Mouse (Mus musculus) midbrain, embryonic 11.5 days (tissue): ENCODE results near the gene Sft2d2. TPM values are rescaled to one million over a fixed set of nuclear protein-coding genes. Genes with fewer than 3 reads are reported as not detected.

Experiments
- ATAC-seq: fragments of 200-750 bp; cut with Nextera tagmentation; 2 replicates; pipeline ENCODE4 v1.8.0; 2017; ENCODE audit warnings: moderate TSS enrichment, moderate library complexity; ENCODE audit not compliant: low FRiP score
- DNase-seq: peaks from one replicate; pipeline ENCODE4 v3.0.0; 2015; ENCODE audit warnings: low spot score; ENCODE audit errors: missing footprints
- H3K27ac ChIP-seq: fragments of 300-500 bp; sonication (generic); 2 replicates; pipeline ENCODE4 v1.5.1; 2014; ENCODE audit warnings: low read depth, low read length
- H3K27me3 ChIP-seq: fragments of 300-500 bp; sonication (generic); 2 replicates; pipeline ENCODE4 v1.6.1; 2014; ENCODE audit warnings: mild to moderate bottlenecking, low read length, moderate library complexity, mixed read lengths; ENCODE audit not compliant: control insufficient read depth, insufficient read depth
- H3K36me3 ChIP-seq: fragments of 300-500 bp; sonication (generic); 2 replicates; pipeline ENCODE4 v1.6.1; 2014; ENCODE audit warnings: mild to moderate bottlenecking, low read length, moderate library complexity, mixed read lengths; ENCODE audit not compliant: control insufficient read depth, insufficient read depth
- H3K4me1 ChIP-seq: fragments of 300-500 bp; sonication (generic); 2 replicates; pipeline ENCODE4 v1.6.1; 2014; ENCODE audit warnings: low read length; ENCODE audit not compliant: control insufficient read depth, insufficient read depth
- H3K4me2 ChIP-seq: fragments of 300-500 bp; sonication (generic); 2 replicates; pipeline ENCODE4 v1.6.1; 2014; ENCODE audit warnings: mild to moderate bottlenecking, moderate library complexity
- H3K4me3 ChIP-seq: fragments of 300-500 bp; sonication (generic); 2 replicates; pipeline ENCODE4 v1.5.1; 2014; ENCODE audit warnings: low read depth, low read length
- H3K9ac ChIP-seq: fragments of 300-500 bp; sonication (generic); 2 replicates; pipeline ENCODE4 v1.6.1; 2014; ENCODE audit warnings: low read length
- H3K9me3 ChIP-seq: fragments of 300-500 bp; sonication (generic); 2 replicates; pipeline ENCODE4 v1.6.1; 2016; ENCODE audit warnings: low read length; ENCODE audit not compliant: control insufficient read depth
- WGBS: fragments of 180-500 bp; shearing (Covaris S2); extraction: QIAGEN DNeasy Blood & Tissue Kit; methylation state at CpG from one replicate; pipeline ENCODE4 v1.1.7; 2014; 5-methylcytosine and 5-hydroxymethylcytosine counted together
- polyA plus RNA-seq: library from polyadenylated mRNA; unstranded; fragments of >200 nt; fragmentation: Nextera tagmentation; extraction: Ambion mirVana; gene quantifications from 2 replicates; pipeline ENCODE4 v1.2.1, GENCODE M21; 2014

Sft2d2 gene
- polyA plus RNA-seq, 1 experiment from 2014 or later = 9.1 TPM

DNA sequence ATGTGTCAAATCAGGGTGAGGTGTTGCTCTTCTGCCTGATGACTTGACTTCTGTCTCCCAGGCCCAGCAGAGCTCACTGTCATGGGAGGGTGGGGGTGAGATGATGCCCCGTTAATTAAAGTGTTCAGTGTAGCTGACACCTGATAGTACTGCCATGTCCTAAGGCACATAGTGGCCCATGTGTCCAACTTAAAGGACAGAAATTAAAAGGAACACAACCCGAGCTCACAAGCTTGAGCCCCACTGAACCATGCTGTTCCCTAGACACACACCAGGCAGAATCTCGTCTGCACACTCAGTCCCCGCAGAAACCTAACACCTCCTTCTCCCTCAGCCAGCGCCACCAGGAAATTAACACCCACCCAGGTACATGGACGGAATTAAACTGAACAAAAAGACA lies 29.3 kb downstream of the Sft2d2 start:
- no peaks in the 10 kb centered on the region for H3K4me1 ChIP-seq
- no peaks in the 10 kb centered on the region for H3K9me3 ChIP-seq
- no peak overlapping the region for H3K9ac ChIP-seq
- H3K27me3 ChIP-seq = no peaks in the 10 kb centered on the region
- H3K36me3 ChIP-seq = no peaks in the 10 kb centered on the region
- WGBS = 77% methylated on average over 6 of the region's 6 CpGs
- no peak overlapping the region for H3K4me3 ChIP-seq
- H3K4me2 ChIP-seq = no peak overlapping the region
- no peak overlapping the region for H3K27ac ChIP-seq
- no peak for ATAC-seq
- peak; percentile 10 for DNase-seq

DNA sequence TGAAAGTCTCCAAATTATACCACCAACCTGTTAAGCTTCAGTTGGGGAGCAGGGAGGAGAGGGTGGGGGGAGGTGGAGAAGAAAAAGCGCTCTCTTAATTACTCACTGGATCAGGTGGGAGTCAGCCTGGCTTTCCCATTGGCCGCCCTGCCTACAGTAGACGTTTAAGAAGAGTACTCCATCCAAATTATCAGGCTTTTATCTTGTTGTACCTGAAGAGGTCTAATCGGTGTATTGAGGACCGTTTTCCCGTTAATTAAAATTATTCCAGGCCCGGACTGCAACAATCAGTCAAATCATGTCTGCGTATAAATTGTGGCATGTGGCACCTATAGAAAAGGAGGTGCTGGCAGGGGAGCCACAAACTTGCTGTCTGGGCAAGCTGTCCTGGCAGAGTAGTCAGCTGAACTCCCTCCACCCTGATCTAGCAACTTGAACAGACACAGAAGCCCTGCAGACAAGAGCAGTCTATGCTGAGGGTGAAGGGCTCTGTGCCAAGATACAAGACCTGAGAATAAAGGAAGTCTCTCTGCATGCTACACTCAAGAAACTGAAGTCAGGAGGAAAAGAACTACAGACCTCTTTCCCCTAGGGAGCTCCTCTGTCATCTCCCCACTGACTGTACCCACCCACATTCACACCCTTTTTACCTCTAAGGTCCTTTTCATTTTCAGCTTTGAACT lies 33.4 kb downstream of the Sft2d2 start, which contains the start of gene Tbx19:
Tbx19 (minus strand) TSS at position 51 of the 683 bp plus-strand sequence.
- DNase-seq (peak; percentile 47), ATAC-seq (no peak)
- no peaks in the 10 kb centered on the region for H3K4me1 ChIP-seq
- no peak within 1 kb of the TSS for H3K4me3 ChIP-seq
- H3K36me3 ChIP-seq = no peaks in the 10 kb centered on the region
- H3K27me3 ChIP-seq = no peaks in the 10 kb centered on the region
- no peak within 1 kb of the TSS for H3K9ac ChIP-seq
- H3K9me3 ChIP-seq = no peaks in the 10 kb centered on the region
- H3K4me2 ChIP-seq = no peak within 1 kb of the TSS
- 91% methylated on average over 8 of the region's 8 CpGs for WGBS
- H3K27ac ChIP-seq = no peak within 1 kb of the TSS

DNA sequence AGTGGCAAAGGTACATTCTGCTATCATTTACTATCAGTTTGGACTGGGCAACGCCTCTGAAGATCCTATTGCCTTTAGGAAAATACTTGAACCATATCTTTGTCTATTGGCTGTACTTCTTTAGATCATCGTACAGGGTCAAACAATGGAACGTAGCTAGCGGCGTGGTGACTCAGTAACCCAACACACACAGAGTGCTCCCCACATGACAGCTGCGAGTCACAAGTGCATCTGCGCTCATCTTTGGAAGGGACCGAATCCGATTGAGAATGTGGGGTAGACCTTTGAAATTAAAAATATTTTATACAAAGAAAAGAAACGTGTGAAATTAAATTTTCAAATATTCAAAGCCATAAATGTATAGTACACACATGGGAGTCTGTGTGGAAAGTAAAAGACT lies 35.4 kb downstream of the Sft2d2 start:
- no peak for ATAC-seq

DNA sequence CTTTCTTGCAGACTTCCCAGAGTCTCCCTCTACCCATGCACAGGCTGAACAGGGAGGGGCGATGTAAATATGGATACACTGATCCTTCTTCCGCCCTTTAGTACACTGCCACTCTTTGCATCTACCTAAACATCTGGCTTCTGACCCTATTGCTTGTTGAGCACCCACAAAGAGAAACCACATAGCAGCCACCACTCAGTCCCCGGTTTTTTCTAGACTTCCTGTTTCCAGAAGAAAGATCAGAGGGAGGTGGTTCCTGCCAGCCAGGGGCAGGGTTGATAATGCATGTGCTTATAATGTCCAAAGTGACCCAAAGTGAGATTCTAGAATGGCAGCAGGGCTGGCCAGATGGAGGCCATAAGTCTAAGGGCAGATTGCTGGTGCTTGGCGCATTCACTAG lies 40.1 kb downstream of the Sft2d2 start:
- WGBS = 88% methylated on average over 4 of the region's 4 CpGs
- H3K4me2 ChIP-seq = no peak overlapping the region
- no peak for ATAC-seq

More for the DNA sequence above, 35.4 kb downstream of the Sft2d2 start:
- Histone ChIP-seq H3K4me2 (no peak overlapping the region), H3K9me3 (no peaks in the 10 kb centered on the region), H3K9ac (no peak overlapping the region), H3K27me3 (no peaks in the 10 kb centered on the region), H3K27ac (no peak overlapping the region), H3K36me3 (no peaks in the 10 kb centered on the region), H3K4me3 (no peak overlapping the region), H3K4me1 (no peaks in the 10 kb centered on the region)
- WGBS = 79% methylated on average over 10 of the region's 10 CpGs
- DNase-seq = peak; percentile 70

DNA sequence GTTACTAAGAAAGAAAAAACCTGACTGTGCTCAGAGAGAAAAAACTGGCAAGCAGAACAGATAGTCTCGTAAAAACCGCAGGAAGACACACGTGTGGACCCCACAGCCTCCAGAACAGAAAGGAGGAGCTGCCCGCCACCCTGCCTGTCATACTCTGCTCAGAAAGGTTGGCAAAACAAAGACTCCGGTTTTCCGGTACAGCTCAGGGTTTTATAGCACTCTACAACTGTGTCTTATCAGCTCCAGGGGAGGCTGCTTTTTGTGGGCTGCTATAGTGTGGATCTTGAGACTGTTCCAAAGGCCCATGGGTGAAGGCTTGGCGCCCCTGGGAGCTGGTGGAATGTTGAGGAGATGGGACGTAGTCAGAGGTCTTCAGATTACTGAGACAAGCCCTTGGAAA lies 43.0 kb downstream of the Sft2d2 start:
- no peak overlapping the region for H3K4me3 ChIP-seq
- H3K9me3 ChIP-seq = no peaks in the 10 kb centered on the region
- no peak overlapping the region for H3K4me2 ChIP-seq
- H3K27me3 ChIP-seq = no peaks in the 10 kb centered on the region
- 82% methylated on average over 8 of the region's 8 CpGs for WGBS
- no peak overlapping the region for H3K27ac ChIP-seq
- DNase-seq (no peak), ATAC-seq (no peak)
- H3K4me1 ChIP-seq = no peaks in the 10 kb centered on the region
- H3K36me3 ChIP-seq = no peaks in the 10 kb centered on the region
- H3K9ac ChIP-seq = no peak overlapping the region

More for the DNA sequence above, 40.1 kb downstream of the Sft2d2 start:
- no peak for DNase-seq
- H3K27ac ChIP-seq = no peak overlapping the region
- H3K4me1 ChIP-seq = no peaks in the 10 kb centered on the region
- no peak overlapping the region for H3K9ac ChIP-seq
- H3K9me3 ChIP-seq = no peaks in the 10 kb centered on the region
- no peak overlapping the region for H3K4me3 ChIP-seq
- no peaks in the 10 kb centered on the region for H3K27me3 ChIP-seq
- H3K36me3 ChIP-seq = no peaks in the 10 kb centered on the region

DNA sequence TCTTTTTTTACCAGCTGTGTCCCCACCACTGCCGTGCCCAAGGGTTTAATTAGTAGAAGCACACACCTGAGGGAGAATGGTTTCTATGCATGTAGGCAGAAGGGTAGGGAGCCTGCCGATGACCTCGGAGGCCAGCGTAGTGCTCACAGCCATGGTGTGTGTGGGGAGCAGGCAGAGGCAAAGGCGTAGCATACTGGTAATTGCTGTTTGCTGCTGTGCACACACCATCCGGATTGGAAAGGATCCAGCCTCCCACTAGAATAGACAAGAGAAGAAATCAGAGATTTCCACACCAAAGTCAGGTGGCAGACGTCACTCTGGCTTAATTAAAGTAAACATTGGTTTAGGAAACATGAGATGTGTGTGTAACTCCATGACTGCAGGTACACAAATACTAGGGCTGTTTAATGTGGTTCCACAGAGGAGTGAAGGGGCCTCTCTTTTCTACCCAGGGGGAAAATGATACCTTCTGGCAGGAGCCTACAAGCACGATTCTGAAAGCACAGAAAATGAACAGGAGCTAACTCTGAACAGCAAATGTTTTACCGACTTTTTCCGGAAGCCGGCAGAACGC lies 51.8 kb downstream of the Sft2d2 start:
- Histone ChIP-seq H3K4me3 (no peak overlapping the region), H3K4me1 (no peaks in the 10 kb centered on the region), H3K9me3 (no peaks in the 10 kb centered on the region), H3K36me3 (no peaks in the 10 kb centered on the region), H3K27ac (no peak overlapping the region), H3K4me2 (no peak overlapping the region), H3K27me3 (no peaks in the 10 kb centered on the region), H3K9ac (no peak overlapping the region)
- ATAC-seq = no peak
- DNase-seq = no peak
- WGBS = 85% methylated on average over 12 of the region's 12 CpGs

DNA sequence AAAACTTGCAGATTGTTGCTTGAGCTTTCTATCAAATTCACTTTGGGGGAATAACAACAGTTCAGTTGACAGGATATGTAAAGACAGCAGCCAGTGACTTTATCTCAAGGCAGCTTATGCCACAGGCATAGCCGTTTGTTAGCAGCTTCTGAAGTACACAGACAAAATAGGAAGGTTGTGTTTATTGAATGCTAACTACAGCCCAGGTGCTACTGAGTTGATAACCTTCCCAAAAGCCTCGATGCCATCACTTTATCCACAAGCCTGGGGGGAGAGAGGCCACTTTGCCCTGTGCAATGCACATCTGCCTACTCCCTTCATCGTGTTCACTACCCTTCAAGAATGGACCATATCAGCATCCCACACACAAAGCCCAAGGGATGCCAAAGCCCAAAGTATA lies 54.0 kb downstream of the Sft2d2 start:
- no peak overlapping the region for H3K4me2 ChIP-seq
- 85% methylated on average over 3 of the region's 3 CpGs for WGBS
- H3K27me3 ChIP-seq = no peaks in the 10 kb centered on the region
- ATAC-seq (no peak), DNase-seq (no peak)
- no peaks in the 10 kb centered on the region for H3K9me3 ChIP-seq
- no peak overlapping the region for H3K9ac ChIP-seq
- H3K4me3 ChIP-seq = no peak overlapping the region
- no peaks in the 10 kb centered on the region for H3K36me3 ChIP-seq
- no peaks in the 10 kb centered on the region for H3K4me1 ChIP-seq
- no peak overlapping the region for H3K27ac ChIP-seq

DNA sequence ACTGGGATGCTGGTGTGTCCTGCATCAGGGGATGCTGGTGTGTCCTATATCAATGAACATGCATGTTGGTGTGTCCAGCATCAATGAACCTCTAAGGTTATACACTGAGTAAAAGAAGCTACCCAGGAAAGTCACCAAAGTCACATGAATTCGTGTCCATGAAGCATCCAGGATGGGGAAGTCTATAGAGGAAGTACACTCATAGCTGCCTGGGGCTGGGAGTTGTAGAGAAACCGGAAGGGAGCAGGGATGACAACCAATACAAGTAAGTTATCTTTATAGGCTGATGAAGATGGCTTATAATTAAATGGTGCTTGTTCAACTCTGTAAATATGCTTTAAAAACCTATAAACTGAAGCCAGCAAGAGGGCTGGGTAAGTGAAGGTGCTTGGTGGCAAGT lies 60.4 kb downstream of the Sft2d2 start:
- WGBS = 79% methylated on average over 2 of the region's 2 CpGs
- H3K9me3 ChIP-seq = no peaks in the 10 kb centered on the region
- H3K36me3 ChIP-seq = no peaks in the 10 kb centered on the region
- no peak for ATAC-seq
- no peak overlapping the region for H3K4me2 ChIP-seq
- no peaks in the 10 kb centered on the region for H3K4me1 ChIP-seq
- H3K4me3 ChIP-seq = no peak overlapping the region
- no peak for DNase-seq
- H3K27ac ChIP-seq = no peak overlapping the region
- no peak overlapping the region for H3K9ac ChIP-seq
- no peaks in the 10 kb centered on the region for H3K27me3 ChIP-seq

DNA sequence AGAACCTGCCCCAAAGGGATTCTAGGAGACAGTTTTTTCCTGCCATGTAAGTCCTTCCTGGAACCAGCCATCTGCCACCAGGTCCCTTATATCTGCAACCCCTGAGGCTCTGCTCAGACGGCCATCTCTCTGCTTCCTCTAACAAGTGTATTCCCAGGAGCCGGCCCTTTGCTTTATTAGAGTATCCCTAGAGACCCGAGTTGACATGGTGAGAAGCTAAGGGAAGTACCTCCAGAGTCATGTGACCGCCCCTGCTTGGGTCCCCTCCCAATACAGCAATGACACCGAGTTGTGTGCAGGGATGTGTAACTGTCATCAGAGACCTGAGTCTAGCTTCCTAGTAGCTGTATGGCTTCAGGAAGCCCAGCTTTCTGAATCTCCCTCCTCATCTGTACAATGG lies 61.0 kb downstream of the Sft2d2 start:
- H3K9ac ChIP-seq = no peak overlapping the region
- ATAC-seq (no peak), DNase-seq (no peak)
- WGBS = 80% methylated on average over 5 of the region's 5 CpGs
- no peaks in the 10 kb centered on the region for H3K36me3 ChIP-seq
- no peaks in the 10 kb centered on the region for H3K9me3 ChIP-seq
- no peak overlapping the region for H3K4me3 ChIP-seq
- no peaks in the 10 kb centered on the region for H3K27me3 ChIP-seq
- H3K27ac ChIP-seq = no peak overlapping the region
- no peaks in the 10 kb centered on the region for H3K4me1 ChIP-seq
- H3K4me2 ChIP-seq = no peak overlapping the region
